In genomic region chr2:131371811-131372210, GRCm38 (mm10) we compare ENCODE assay signal across 15 mouse cellular contexts. TPM values are rescaled to one million over a fixed set of nuclear protein-coding genes. Genes with fewer than 3 reads are reported as not detected.
A peak's percentile ranks its signal among the peaks of the same experiment; 100 is the strongest.
DNase-seq lines count a peak whose midpoint lies in the region.
"Had no signal": no experiment of that assay in that cellular context is flagged by ENCODE, and none has a peak within 500 bp of the region (broad histone marks: within the 10 kb centered on the region; RNA-seq: fewer than 3 reads in every experiment).

No protein-coding gene starts in this region.

- peak; percentile 56 for DNase-seq in adrenal gland, postnatal 10 days
- DNase-seq in adrenal gland, postnatal 25 days, result no peak
- DNase-seq in heart, adult 11 months, result peak; percentile 87
- no peak for DNase-seq in heart, adult 8-10 months (ENCODE audit: low spot score)
- peak; percentile 77 for DNase-seq in NIH3T3 (ENCODE audit: low read depth)
- DNase-seq in gonadal fat pad, adult 2 months (ENCODE audit: low read depth), result peak; percentile 56
- no peak for DNase-seq in urinary bladder, adult 18-20 months (ENCODE audit: low spot score in 2 of 2)
- no peak for DNase-seq in retina, embryonic 14.5 days (ENCODE audit: low spot score)
- DNase-seq: cerebellum, adult 18-20 months; cerebellum, adult 9-11 months; cerebellum, postnatal 36 days; forebrain, postnatal 0 days; heart, postnatal 10 days; heart, postnatal 4 days; kidney, adult 11 months had no signal

RNA-seq across cellular contexts. Expression of gene Rnf24, which starts 19.1 kb away (rescaled TPM):
- total RNA-seq in adrenal gland, postnatal 10 days (2021), result 1 to 10 TPM; 9.3 to 10.0 TPM
- 6.2 and 6.4 TPM in 2 replicates for total RNA-seq in adrenal gland, postnatal 25 days (2021)
- total RNA-seq in heart, adult 8-10 months (2022), result 1 to 10 TPM; 2.9 to 4.1 (median 3.3) TPM
- 8.3 and 8.5 TPM in 2 replicates for polyA plus RNA-seq in gonadal fat pad, adult 2 months (2012; rRNA removed)

Comparison
In these comparisons a context has a peak if more than half of its experiments do, and no peak if none do; other contexts are left out.
1. DNase-seq: peak in adrenal gland, postnatal 10 days (single experiment), heart, adult 11 months (single experiment), NIH3T3 (single experiment) and gonadal fat pad, adult 2 months (single experiment); none in adrenal gland, postnatal 25 days (single experiment), heart, adult 8-10 months (single experiment), urinary bladder, adult 18-20 months (0 of 2) and retina, embryonic 14.5 days (single experiment).